Mouse (Mus musculus): ENCODE results near the gene Rap1gds1. TPM values are rescaled to one million over a fixed set of nuclear protein-coding genes. Genes with fewer than 3 reads are reported as not detected.
A peak's percentile ranks its signal among the peaks of the same experiment; 100 is the strongest.

Gene Rap1gds1
- polyA plus RNA-seq (2014; fragmentation: Nextera tagmentation; extraction: Ambion mirVana): 44.1 and 50.0 TPM in 2 replicates

DNA sequence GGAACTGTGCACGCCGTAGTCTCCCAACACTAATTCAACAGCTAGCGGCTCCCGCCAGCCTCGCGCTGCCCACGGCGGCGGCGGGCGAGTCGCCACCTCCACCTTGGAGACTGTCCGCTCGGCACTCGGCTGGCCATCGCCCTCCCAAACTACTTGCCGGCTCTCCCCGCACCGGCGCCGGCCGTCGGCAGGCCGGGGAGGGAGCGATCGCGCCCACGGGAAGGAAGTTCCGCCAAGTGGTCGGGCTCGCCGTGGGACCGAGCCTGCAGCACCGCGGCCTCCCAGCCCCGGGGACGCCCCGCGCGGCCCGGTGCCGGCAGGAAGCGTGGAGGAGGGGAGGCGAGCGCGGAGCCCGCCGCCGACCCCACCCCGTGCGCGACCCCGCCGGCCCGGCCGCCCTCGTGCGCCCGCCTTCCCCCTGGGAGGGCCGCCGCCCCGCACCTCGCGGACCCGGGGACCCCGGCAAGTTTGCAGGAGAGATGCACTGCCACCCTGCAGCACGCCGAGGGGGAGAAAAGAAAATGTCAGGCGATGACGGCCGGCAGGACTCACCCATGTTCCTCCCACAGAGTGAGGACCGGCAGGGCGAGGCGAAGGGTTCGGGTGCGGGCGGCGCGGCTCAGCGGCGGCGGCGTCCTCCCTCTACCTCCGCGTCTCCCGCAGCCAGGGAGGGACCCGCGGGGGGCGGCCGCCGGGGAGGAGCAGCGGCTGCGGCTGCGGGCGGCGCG is at the start of gene Rap1gds1:
Gene Rap1gds1, minus strand, starts transcription at position 718 of the 728 bp plus-strand sequence.
- Histone ChIP-seq H3K9ac (ENCODE audit: low read depth, low read length) (peak within 1 kb of the TSS; percentile 93), H3K9me3 (ENCODE audit: control insufficient read depth, low read length) (no peaks in the 10 kb centered on the region), H3K4me2 (peak within 1 kb of the TSS; percentile 93), H3K4me3 (ENCODE audit: low read depth, low read length) (peak within 1 kb of the TSS; percentile 92), H3K27ac (ENCODE audit: low read depth, low read length) (peak within 1 kb of the TSS; percentile 94), H3K36me3 (ENCODE audit: control insufficient read depth, insufficient read depth, low read length) (no peaks in the 10 kb centered on the region), H3K4me1 (replicated peaks; ENCODE audit: control insufficient read depth, insufficient read depth, low read length) (peaks cover 4% of the 10 kb centered on the region; the same call in 1 of the 2 replicates), H3K27me3 (replicated peaks; ENCODE audit: control insufficient read depth, insufficient read depth, low read length) (no peaks in the 10 kb centered on the region)
- ATAC-seq (replicated peaks; ENCODE audit: low FRiP score) (peak; percentile 60), DNase-seq (ENCODE audit: low spot score) (peak; percentile 81)
- WGBS: under 1% methylated on average over 79 of the region's 97 CpGs

DNA sequence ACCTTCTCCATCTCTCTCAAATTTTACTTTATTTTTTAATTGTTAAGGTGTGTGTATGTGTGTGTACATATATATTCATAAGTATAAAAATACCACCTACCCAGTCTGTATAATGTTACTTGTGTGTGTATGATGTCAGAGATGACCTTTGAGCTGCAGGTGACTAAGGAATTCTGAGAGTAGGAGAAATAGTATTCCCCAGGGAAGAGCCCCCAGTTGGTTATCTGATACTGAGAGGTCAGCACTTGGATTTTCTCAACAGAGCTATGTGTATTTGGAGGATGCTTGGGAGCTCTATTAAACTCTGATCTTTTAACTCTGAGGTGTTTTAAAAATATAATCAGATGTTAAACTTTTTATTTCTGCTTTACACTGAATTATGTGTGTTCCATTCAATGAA is 43.4 kb upstream of the Rap1gds1 start:
- no peak for DNase-seq (ENCODE audit: low spot score)
- Histone ChIP-seq H3K27me3 (replicated peaks; ENCODE audit: control insufficient read depth, insufficient read depth, low read length) (no peaks in the 10 kb centered on the region), H3K4me1 (replicated peaks; ENCODE audit: control insufficient read depth, insufficient read depth, low read length) (no peaks in the 10 kb centered on the region), H3K36me3 (ENCODE audit: control insufficient read depth, insufficient read depth, low read length) (no peaks in the 10 kb centered on the region), H3K4me3 (ENCODE audit: low read depth, low read length) (no peak overlapping the region), H3K4me2 (no peak overlapping the region), H3K9me3 (ENCODE audit: control insufficient read depth, low read length) (no peaks in the 10 kb centered on the region), H3K9ac (ENCODE audit: low read depth, low read length) (no peak overlapping the region), H3K27ac (ENCODE audit: low read depth, low read length) (no peak overlapping the region)
- ATAC-seq (replicated peaks; ENCODE audit: low FRiP score): no peak

DNA sequence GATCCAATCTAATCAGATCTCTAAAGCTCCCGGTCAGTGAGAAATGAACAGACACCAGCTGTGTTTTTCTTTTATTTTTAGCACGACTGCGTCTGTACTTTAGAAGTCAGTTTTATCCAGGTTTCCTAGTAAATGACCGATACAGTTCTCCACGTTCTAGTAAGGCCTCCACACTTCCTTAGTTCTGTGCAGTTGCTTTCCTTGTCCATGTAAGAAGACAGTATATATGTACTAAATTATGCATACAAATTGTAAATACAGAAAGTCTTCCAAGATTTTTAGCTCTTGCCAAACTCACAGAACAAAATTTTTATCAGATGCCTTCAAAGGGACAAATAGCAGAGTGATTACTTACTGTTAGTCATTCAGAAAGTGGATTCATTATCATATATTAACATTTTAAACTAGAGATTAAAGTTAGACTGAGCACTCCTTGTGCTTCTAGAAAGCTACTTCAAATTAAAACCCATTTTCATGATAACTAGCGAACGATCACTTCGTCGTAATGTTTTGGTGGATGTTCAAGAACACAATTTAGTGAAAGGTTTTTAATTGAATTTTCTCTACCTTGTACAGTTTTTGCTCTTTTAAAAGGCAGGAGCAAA is 41.8 kb upstream of the Rap1gds1 start:
- H3K4me3 ChIP-seq (ENCODE audit: low read depth, low read length): no peak overlapping the region
- 84% methylated on average over 9 of the region's 9 CpGs for WGBS
- no peaks in the 10 kb centered on the region for H3K4me1 ChIP-seq (replicated peaks; ENCODE audit: control insufficient read depth, insufficient read depth, low read length)
- ATAC-seq (replicated peaks; ENCODE audit: low FRiP score): no peak
- no peak overlapping the region for H3K9ac ChIP-seq (ENCODE audit: low read depth, low read length)
- no peaks in the 10 kb centered on the region for H3K27me3 ChIP-seq (replicated peaks; ENCODE audit: control insufficient read depth, insufficient read depth, low read length)
- no peak for DNase-seq (ENCODE audit: low spot score)
- no peak overlapping the region for H3K27ac ChIP-seq (ENCODE audit: low read depth, low read length)
- H3K9me3 ChIP-seq (ENCODE audit: control insufficient read depth, low read length): no peaks in the 10 kb centered on the region
- no peak overlapping the region for H3K4me2 ChIP-seq
- no peaks in the 10 kb centered on the region for H3K36me3 ChIP-seq (ENCODE audit: control insufficient read depth, insufficient read depth, low read length)

DNA sequence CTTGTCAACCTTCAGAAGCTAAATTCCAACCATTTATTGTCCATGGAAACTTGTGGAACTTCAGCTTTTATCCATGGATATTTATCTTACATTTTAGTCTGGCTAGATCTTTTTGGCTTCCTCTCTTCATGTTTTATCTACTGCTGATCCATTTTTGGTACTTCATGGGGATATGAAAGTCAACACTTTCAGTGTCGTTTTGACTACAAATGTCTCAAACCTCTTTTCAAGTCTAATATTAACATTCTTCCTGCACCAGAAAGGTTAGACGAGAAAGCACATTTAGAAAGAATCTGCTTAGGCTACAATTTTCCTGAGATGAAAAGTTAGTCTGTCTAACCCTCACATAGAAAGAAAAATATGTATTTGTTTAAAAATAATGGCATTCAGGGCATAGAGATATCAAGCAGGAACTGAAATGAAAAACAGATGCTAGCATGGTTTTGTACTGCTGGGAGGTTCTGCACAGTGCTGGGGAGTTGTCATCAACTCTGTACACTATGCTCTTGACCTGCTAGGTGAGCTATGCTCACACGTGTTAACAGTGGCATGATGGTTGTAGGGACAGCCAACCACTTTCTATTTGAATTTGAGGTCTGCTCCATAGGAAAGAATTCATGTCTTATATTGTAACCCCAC is 37.5 kb upstream of the Rap1gds1 start:
- WGBS: 68% methylated on average over 3 of the region's 3 CpGs
- no peak overlapping the region for H3K4me2 ChIP-seq
- H3K4me3 ChIP-seq (ENCODE audit: low read depth, low read length): no peak overlapping the region
- DNase-seq (ENCODE audit: low spot score) (no peak), ATAC-seq (replicated peaks; ENCODE audit: low FRiP score) (no peak)
- no peaks in the 10 kb centered on the region for H3K27me3 ChIP-seq (replicated peaks; ENCODE audit: control insufficient read depth, insufficient read depth, low read length)
- no peak overlapping the region for H3K9ac ChIP-seq (ENCODE audit: low read depth, low read length)
- H3K9me3 ChIP-seq (ENCODE audit: control insufficient read depth, low read length): no peaks in the 10 kb centered on the region
- H3K27ac ChIP-seq (ENCODE audit: low read depth, low read length): no peak overlapping the region
- H3K36me3 ChIP-seq (ENCODE audit: control insufficient read depth, insufficient read depth, low read length): no peaks in the 10 kb centered on the region
- H3K4me1 ChIP-seq (replicated peaks; ENCODE audit: control insufficient read depth, insufficient read depth, low read length): no peaks in the 10 kb centered on the region

DNA sequence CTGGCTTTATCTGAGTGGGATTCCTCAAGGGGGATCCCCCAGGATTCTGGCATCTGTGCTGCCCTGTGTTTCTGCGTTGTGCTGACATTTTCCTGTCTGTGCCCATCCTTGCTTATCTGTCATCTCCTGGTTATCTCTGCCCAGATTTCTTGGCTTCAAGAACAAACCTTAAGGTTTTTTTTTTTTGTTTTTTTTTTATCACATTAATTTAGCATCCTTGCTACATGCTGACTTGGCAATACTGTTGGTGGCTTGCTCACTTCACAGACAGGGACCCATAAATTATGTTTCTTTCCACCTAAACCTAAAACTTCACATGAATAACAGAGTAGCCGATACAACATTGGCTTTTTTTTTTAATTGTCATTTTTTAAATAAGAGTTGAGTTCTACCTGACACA is 36.9 kb upstream of the Rap1gds1 start:
- Histone ChIP-seq H3K36me3 (ENCODE audit: control insufficient read depth, insufficient read depth, low read length) (no peaks in the 10 kb centered on the region), H3K4me1 (replicated peaks; ENCODE audit: control insufficient read depth, insufficient read depth, low read length) (no peaks in the 10 kb centered on the region), H3K27ac (ENCODE audit: low read depth, low read length) (no peak overlapping the region), H3K9me3 (ENCODE audit: control insufficient read depth, low read length) (no peaks in the 10 kb centered on the region), H3K9ac (ENCODE audit: low read depth, low read length) (no peak overlapping the region), H3K27me3 (replicated peaks; ENCODE audit: control insufficient read depth, insufficient read depth, low read length) (no peaks in the 10 kb centered on the region), H3K4me3 (ENCODE audit: low read depth, low read length) (no peak overlapping the region), H3K4me2 (no peak overlapping the region)
- DNase-seq (ENCODE audit: low spot score): no peak
- 79% methylated on average over 2 of the region's 2 CpGs for WGBS
- no peak for ATAC-seq (replicated peaks; ENCODE audit: low FRiP score)

DNA sequence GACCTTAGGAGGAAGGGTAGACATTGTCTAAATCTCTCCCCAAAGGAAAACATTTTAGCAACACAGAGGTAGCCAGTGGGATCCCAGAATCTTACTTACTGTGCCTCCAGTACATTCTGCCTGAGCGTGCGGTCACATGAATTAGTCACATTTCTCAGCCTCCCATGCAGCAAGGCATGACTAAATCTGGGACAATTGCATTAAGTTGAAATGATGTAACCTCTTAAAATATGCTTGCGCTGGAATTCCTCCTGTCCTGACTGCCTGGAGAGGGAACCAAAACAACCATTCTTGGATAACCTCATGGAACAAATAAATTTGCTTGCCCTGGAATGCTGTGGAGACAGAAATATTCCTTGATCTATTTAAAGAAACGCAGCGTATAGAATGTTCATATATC is 33.2 kb upstream of the Rap1gds1 start:
- Histone ChIP-seq H3K4me2 (no peak overlapping the region), H3K4me1 (replicated peaks; ENCODE audit: control insufficient read depth, insufficient read depth, low read length) (no peaks in the 10 kb centered on the region), H3K27me3 (replicated peaks; ENCODE audit: control insufficient read depth, insufficient read depth, low read length) (no peaks in the 10 kb centered on the region), H3K9ac (ENCODE audit: low read depth, low read length) (no peak overlapping the region), H3K27ac (ENCODE audit: low read depth, low read length) (no peak overlapping the region), H3K4me3 (ENCODE audit: low read depth, low read length) (no peak overlapping the region), H3K36me3 (ENCODE audit: control insufficient read depth, insufficient read depth, low read length) (no peaks in the 10 kb centered on the region), H3K9me3 (ENCODE audit: control insufficient read depth, low read length) (no peaks in the 10 kb centered on the region)
- ATAC-seq (replicated peaks; ENCODE audit: low FRiP score): no peak
- no peak for DNase-seq (ENCODE audit: low spot score)
- 89% methylated on average over 5 of the region's 5 CpGs for WGBS

DNA sequence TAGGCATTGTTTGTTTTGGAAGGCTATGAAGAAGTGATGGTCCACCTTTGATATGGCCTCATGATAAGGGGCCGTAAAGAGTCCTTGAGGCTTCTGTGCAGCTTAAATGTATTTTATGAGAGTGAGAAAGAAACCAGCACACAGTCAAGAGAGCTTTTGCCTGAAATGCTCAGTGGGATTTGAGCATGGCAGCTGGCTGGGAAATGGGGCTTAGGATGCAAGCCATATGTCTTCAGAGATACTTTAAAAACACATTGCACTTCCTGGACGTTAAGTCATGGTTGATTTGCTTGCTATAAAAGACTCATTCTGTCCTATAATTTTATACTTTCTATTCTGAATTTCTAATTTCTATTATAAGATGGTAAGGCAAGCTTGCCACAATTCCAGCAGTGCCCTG is 28.9 kb upstream of the Rap1gds1 start:
- H3K4me2 ChIP-seq: no peak overlapping the region
- no peaks in the 10 kb centered on the region for H3K36me3 ChIP-seq (ENCODE audit: control insufficient read depth, insufficient read depth, low read length)
- ATAC-seq (replicated peaks; ENCODE audit: low FRiP score): no peak
- H3K9me3 ChIP-seq (ENCODE audit: control insufficient read depth, low read length): no peaks in the 10 kb centered on the region
- no peak overlapping the region for H3K4me3 ChIP-seq (ENCODE audit: low read depth, low read length)
- 67% methylated on average over 2 of the region's 2 CpGs for WGBS
- DNase-seq (ENCODE audit: low spot score): no peak
- no peaks in the 10 kb centered on the region for H3K4me1 ChIP-seq (replicated peaks; ENCODE audit: control insufficient read depth, insufficient read depth, low read length)
- H3K9ac ChIP-seq (ENCODE audit: low read depth, low read length): no peak overlapping the region
- H3K27me3 ChIP-seq (replicated peaks; ENCODE audit: control insufficient read depth, insufficient read depth, low read length): no peaks in the 10 kb centered on the region
- H3K27ac ChIP-seq (ENCODE audit: low read depth, low read length): no peak overlapping the region

DNA sequence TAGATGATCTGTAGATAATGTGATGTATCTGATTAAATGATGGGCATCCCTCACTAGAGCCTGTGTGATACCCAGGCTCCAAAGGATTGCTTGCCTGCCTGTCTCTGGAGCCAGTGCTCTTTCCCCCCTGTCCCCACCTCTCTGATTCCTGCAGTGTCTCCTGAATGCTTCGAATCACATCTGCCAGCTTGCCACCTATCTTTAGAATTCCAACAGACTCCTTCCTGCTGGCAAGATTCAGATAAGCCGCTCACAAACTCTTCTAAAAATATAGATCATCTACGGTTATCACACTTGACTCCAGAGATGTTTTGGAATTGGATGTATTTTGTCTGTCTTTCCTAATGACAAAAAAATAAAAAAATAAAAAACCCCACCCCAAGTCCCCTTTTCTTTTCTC is 28.3 kb upstream of the Rap1gds1 start:
- no peak overlapping the region for H3K4me3 ChIP-seq (ENCODE audit: low read depth, low read length)
- no peak overlapping the region for H3K9ac ChIP-seq (ENCODE audit: low read depth, low read length)
- no peaks in the 10 kb centered on the region for H3K27me3 ChIP-seq (replicated peaks; ENCODE audit: control insufficient read depth, insufficient read depth, low read length)
- DNase-seq (ENCODE audit: low spot score): no peak
- no peak overlapping the region for H3K27ac ChIP-seq (ENCODE audit: low read depth, low read length)
- no peaks in the 10 kb centered on the region for H3K36me3 ChIP-seq (ENCODE audit: control insufficient read depth, insufficient read depth, low read length)
- H3K9me3 ChIP-seq (ENCODE audit: control insufficient read depth, low read length): no peaks in the 10 kb centered on the region
- H3K4me2 ChIP-seq: no peak overlapping the region
- no peak for ATAC-seq (replicated peaks; ENCODE audit: low FRiP score)
- H3K4me1 ChIP-seq (replicated peaks; ENCODE audit: control insufficient read depth, insufficient read depth, low read length): no peaks in the 10 kb centered on the region
- WGBS: 53% methylated on average over 3 of the region's 3 CpGs

DNA sequence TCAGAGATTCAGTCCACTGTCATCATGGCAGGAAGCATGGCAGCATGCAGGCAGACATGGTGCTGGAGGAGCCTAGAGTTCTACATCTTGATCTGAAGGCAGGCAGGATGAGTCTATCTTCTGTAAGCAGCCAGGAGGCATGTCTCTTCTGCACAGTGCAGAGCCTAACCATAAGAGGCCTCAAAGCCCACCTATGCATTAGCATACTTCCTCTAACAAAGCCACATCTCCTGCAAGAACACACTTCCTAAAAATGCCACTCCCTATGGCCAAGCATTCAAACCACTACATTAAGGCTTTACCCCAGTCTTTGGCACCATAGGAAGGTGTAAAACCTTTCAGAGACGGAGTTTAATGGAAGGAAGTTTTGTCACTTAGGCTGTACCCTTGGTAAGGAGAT is 26.9 kb upstream of the Rap1gds1 start:
- no peaks in the 10 kb centered on the region for H3K9me3 ChIP-seq (ENCODE audit: control insufficient read depth, low read length)
- WGBS: 79% methylated on average over 1 of the region's 1 CpGs
- H3K27me3 ChIP-seq (replicated peaks; ENCODE audit: control insufficient read depth, insufficient read depth, low read length): no peaks in the 10 kb centered on the region
- DNase-seq (ENCODE audit: low spot score) (no peak), ATAC-seq (replicated peaks; ENCODE audit: low FRiP score) (no peak)
- H3K4me3 ChIP-seq (ENCODE audit: low read depth, low read length): no peak overlapping the region
- H3K4me2 ChIP-seq: no peak overlapping the region
- H3K27ac ChIP-seq (ENCODE audit: low read depth, low read length): no peak overlapping the region
- no peaks in the 10 kb centered on the region for H3K36me3 ChIP-seq (ENCODE audit: control insufficient read depth, insufficient read depth, low read length)
- H3K9ac ChIP-seq (ENCODE audit: low read depth, low read length): no peak overlapping the region
- H3K4me1 ChIP-seq (replicated peaks; ENCODE audit: control insufficient read depth, insufficient read depth, low read length): no peaks in the 10 kb centered on the region

All from liver, embryonic 11.5 days (tissue).